Mouse (Mus musculus): ENCODE measurements at regions not wholly inside any gene's neighbourhood (a gene's known extent, or its start where the extent isn't known, plus 50 kb on each side); places are given as distances from the start of the nearest gene placed in this dataset.

- DNase-seq (ENCODE audit: low spot score in 2 of 2), result no peak
Measured at GRCm38 (mm10) chr4:30776816-30777442, 1187.0 kb upstream of the Map3k7 start.

DNA sequence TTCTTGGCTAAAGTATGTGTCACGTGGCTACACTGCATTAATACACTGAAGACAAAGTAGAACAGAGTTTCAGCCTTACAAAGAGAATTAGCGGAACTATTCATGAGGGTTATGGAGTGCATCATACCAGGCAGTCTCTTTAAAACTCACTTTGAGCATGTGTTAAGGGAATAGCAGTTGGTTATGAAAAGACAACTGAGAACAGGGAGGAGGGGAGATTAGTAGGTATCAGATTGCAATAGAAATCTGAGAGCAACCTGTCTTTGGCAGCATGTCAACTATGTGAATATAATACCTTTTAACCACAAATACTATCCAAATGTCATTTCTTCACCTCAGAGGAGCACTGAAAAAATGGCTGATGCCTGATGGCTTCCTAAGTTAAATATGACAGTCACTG, 1182.2 kb upstream of the Map3k7 start:
- DNase-seq (ENCODE audit: low spot score in 2 of 2), result no peak

GRCm38 (mm10) chr4:30789976-30790657, 1173.8 kb upstream of the Map3k7 start:
- DNase-seq (ENCODE audit: low spot score in 2 of 2), result no peak

DNA sequence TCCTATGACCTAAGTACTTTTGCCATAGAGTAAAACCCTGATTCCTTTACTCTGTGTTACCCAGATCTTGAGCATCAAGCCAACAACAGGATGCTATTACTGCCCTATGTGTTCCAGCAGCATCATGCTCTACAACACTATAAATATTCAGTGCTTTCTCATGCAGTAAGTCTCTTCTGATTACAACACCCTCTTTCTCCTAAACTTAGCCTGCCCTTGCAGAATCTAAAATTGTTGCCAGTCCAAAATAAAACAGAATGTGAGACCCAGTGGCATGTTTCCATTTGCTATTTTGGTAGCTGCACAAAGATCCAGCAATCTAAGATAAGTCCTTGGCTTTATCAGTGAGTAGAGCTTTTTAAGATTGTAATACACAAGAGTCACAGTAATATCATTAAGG, 1154.1 kb upstream of the Map3k7 start:
- no peak for DNase-seq (ENCODE audit: low spot score in 2 of 2)

GRCm38 (mm10) chr4:30855361-30856056, 1108.4 kb upstream of the Map3k7 start:
- no peak for DNase-seq (ENCODE audit: low spot score in 2 of 2)

DNA sequence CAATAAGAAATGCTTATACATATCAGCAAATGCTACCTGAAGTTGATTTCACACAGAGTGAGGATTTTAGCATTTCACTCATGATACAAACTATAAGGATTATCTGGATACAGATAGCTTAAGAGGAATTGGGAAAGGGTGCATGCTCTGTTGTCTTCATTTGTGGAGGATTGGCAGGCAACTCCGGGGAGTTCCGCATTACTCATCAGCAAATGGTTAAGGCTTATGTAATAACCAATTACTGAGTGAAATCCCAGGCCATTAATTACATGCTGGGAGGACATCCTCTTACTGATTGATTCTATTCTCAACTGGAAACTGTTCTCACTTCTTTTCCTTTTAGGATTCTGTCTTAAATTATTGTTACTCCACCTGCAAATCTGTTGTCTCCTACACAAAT, 1058.9 kb upstream of the Map3k7 start:
- DNase-seq (ENCODE audit: low spot score in 2 of 2), result peak; percentile 9 to 25

- no peak for DNase-seq (ENCODE audit: low spot score in 2 of 2)
Measured at GRCm38 (mm10) chr4:30922944-30923343, 1041.0 kb upstream of the Map3k7 start.

- no peak for DNase-seq (ENCODE audit: low spot score in 2 of 2)
Measured at GRCm38 (mm10) chr4:30932358-30932757, 1031.5 kb upstream of the Map3k7 start.

DNA sequence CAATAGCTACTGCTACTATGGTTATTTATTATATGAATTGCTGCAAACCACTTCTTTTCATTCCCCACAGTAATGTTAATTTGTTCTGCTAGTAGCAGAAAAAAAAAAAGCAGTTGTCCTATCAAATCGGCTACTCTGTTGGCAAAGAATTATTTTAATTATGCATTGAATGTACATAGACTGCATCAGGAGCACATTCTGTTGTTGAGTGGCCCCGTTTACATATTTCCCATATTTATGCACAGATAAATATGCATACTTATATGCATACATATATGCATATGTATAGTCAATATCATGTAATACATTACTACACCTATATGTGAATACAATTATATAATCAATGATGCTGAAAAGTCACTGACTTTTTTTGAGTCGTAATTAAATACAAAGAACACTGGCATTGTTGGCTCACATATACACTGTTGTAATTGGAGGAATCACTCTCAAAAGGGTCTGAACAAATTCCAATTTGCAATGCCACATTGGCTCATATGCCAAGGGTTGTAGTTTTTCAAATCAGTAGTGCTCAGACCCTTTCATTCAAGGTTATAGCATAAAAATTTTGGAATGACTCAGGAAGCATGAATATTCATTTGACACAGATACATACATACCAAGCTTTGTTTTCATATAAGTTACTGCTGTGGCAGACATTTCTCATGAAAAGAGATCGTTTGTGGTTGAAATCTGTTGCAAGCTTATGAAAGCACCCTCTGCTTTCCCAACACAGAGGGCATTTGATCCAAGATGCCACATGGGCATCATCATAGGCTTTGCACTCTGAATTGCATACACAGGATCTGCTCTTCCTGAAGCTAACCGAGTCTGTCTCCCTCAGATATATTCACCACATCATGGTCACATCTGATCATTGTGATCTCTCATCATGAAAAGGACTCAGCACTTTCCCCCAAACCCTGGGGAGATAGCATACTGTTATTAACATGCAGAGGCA, 1030.6 kb upstream of the Map3k7 start:
- DNase-seq (ENCODE audit: low spot score in 2 of 2), result no peak

- DNase-seq (ENCODE audit: low spot score in 2 of 2), result peak; percentile 2 to 9
Measured at GRCm38 (mm10) chr4:30983611-30984010, 980.3 kb upstream of the Map3k7 start.

GRCm38 (mm10) chr4:31012006-31012405, 951.9 kb upstream of the Map3k7 start:
- DNase-seq (ENCODE audit: low spot score in 2 of 2), result no peak

- DNase-seq (ENCODE audit: low spot score in 2 of 2), result peak; percentile 17 to 28
Measured at GRCm38 (mm10) chr4:31052077-31052677, 911.7 kb upstream of the Map3k7 start.

GRCm38 (mm10) chr4:31076236-31076635, 887.7 kb upstream of the Map3k7 start:
- DNase-seq (ENCODE audit: low spot score in 2 of 2), result no peak

DNA sequence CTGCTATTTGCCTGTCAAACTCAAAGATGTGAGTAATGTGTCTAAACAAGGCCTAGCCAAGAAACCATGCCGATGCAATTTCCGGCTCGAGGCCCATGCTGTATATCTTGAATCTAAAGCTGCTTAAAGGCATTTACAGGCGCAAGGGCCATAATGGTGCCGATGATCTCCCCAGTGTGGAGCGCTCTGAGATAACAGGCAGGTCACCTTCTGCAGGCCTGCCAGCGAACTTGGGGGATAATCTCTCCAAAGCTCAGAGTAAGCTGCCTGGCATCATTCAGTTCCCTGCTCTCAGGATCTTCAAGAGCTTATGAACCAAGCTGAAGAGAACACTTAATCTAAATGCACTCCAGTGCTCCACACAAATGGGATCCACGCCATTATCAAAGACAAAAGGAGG, 842.3 kb upstream of the Map3k7 start:
- no peak for DNase-seq (ENCODE audit: low spot score in 2 of 2)

GRCm38 (mm10) chr4:31143166-31143565, 820.7 kb upstream of the Map3k7 start:
- DNase-seq (ENCODE audit: low spot score in 2 of 2), result peak in 1 of 2 experiments; percentile 9

GRCm38 (mm10) chr4:31167431-31167830, 796.5 kb upstream of the Map3k7 start:
- no peak for DNase-seq (ENCODE audit: low spot score in 2 of 2)

- DNase-seq (ENCODE audit: low spot score in 2 of 2), result no peak
Measured at GRCm38 (mm10) chr4:31168357-31168756, 795.5 kb upstream of the Map3k7 start.

- no peak for DNase-seq (ENCODE audit: low spot score in 2 of 2)
Measured at GRCm38 (mm10) chr4:31171190-31171589, 792.7 kb upstream of the Map3k7 start.

DNA sequence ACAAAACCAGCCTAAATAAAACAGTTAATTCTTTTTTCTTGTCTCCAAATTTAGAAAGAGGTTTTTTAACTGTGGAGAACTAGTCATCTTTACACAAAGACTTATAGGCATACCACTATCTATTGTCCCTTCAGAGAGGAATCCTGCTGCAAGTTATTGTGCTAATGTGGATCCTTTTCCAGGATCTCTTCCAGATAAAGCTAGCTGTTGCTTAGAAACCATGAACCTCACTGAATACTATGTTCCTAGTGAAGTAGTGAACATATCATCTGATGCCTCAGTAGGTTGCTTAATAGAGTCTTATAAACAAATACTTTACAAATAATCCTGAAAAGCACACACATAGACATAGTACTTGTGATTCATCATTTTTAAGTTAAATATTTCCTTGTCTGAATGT, 766.0 kb upstream of the Map3k7 start:
- DNase-seq (ENCODE audit: low spot score in 2 of 2), result no peak

- no peak for DNase-seq (ENCODE audit: low spot score in 2 of 2)
Measured at GRCm38 (mm10) chr4:31203286-31203685, 760.6 kb upstream of the Map3k7 start.
